Mouse (Mus musculus): ENCODE measurements around the gene Kcnma1. TPM values are rescaled to one million over a fixed set of nuclear protein-coding genes. Genes with fewer than 3 reads are reported as not detected.

Gene Kcnma1
- polyA plus RNA-seq, 1 experiment from 2014 or later = 0.04 TPM

DNA sequence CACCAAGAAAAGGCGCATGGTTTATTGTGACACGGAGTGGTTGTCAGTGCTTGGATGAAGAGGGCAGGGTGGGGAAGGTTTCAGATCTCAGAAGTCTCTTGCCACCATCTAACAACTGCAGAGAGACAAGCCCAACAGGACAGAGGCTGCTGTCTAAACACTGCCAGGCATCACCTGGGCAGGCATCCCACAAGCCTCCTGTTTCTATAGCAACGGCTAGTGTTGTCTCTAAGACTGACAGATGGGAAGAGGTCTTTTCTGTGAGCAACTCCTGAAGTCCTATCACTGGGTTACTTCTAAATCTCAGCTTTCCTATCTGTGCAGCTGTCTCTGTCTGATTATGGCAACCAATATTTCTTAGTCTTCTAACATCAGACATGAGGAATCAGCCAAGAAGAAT, 196.7 kb downstream of the Kcnma1 start:
- H3K4me3 ChIP-seq (ENCODE audit: low read depth, low read length) = no peak overlapping the region
- H3K36me3 ChIP-seq (replicated peaks; ENCODE audit: insufficient read depth, low read length) = no peaks in the 10 kb centered on the region
- DNase-seq (no peak), ATAC-seq (no peak)
- TF ChIP-seq CTCF (IDR thresholded peaks at IDR 0.05; ENCODE audit: low read depth) (no peak), EP300 (IDR thresholded peaks at IDR 0.05; ENCODE audit: low read depth) (no peak)
- no peaks in the 10 kb centered on the region for H3K27me3 ChIP-seq (ENCODE audit: insufficient read depth, low read length)
- H3K27ac ChIP-seq (ENCODE audit: low read depth) = no peak overlapping the region
- no peak overlapping the region for H3K4me2 ChIP-seq (ENCODE audit: low read depth, low read length)
- no peaks in the 10 kb centered on the region for H3K9me3 ChIP-seq (ENCODE audit: low read length)
- H3K9ac ChIP-seq (replicated peaks) = no peak overlapping the region
- 76% methylated on average over 3 of the region's 3 CpGs for WGBS (ENCODE audit: insufficient replicate concordance)
- no peaks in the 10 kb centered on the region for H3K4me1 ChIP-seq (ENCODE audit: insufficient read depth)

DNA sequence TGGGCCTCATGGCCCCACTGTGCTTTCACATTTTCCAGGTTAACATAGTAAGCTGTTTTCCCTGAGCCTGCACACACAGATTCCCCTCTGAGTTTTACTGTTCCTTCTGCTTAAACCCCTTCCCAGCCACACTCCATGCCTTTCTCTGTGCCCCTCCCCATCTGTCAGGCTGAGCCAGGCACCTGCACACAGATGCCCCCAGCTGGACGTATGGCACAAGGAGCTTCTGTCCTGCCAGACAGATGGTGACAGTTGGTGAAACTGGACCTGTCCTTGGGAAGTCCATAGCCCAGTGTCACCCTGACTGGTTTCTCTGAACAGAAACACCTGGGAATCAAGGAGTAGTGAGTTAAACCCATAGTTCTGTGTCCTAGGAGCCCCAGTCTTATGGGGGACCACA, 204.2 kb downstream of the Kcnma1 start:
- no peak for ATAC-seq
- Histone ChIP-seq H3K27me3 (ENCODE audit: insufficient read depth, low read length) (no peaks in the 10 kb centered on the region), H3K4me3 (ENCODE audit: low read depth, low read length) (no peak overlapping the region), H3K4me2 (ENCODE audit: low read depth, low read length) (no peak overlapping the region), H3K9me3 (ENCODE audit: low read length) (no peaks in the 10 kb centered on the region), H3K36me3 (replicated peaks; ENCODE audit: insufficient read depth, low read length) (no peaks in the 10 kb centered on the region), H3K27ac (ENCODE audit: low read depth) (no peak overlapping the region), H3K9ac (replicated peaks) (no peak overlapping the region), H3K4me1 (ENCODE audit: insufficient read depth) (no peaks in the 10 kb centered on the region)
- 39% methylated on average over 1 of the region's 1 CpGs for WGBS (ENCODE audit: insufficient replicate concordance)
- TF ChIP-seq EP300 (IDR thresholded peaks at IDR 0.05; ENCODE audit: low read depth) (no peak), CTCF (IDR thresholded peaks at IDR 0.05; ENCODE audit: low read depth) (no peak)
- no peak for DNase-seq

DNA sequence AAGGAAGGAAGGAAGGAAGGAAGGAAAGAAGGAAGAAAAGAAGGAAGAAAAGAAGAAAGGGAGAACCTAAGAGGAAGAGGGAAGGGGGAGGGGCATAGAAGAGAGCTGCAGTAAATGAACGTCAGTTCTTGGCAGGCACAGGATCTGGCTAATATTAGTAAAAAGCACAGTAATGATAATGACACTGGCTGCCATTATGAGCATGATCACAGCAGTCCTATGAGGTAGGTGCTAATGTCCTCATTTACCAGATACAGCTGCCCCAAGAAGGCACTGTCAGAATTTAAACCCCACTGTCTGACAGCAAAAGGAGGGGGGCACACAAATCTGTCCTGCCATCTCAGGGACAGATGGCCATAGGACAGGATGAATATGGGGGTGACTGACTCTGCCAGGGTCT, 205.2 kb downstream of the Kcnma1 start:
- H3K4me3 ChIP-seq (ENCODE audit: low read depth, low read length) = no peak overlapping the region
- H3K27me3 ChIP-seq (ENCODE audit: insufficient read depth, low read length) = no peaks in the 10 kb centered on the region
- H3K4me2 ChIP-seq (ENCODE audit: low read depth, low read length) = no peak overlapping the region
- H3K4me1 ChIP-seq (ENCODE audit: insufficient read depth) = no peaks in the 10 kb centered on the region
- DNase-seq (no peak), ATAC-seq (no peak)
- H3K36me3 ChIP-seq (replicated peaks; ENCODE audit: insufficient read depth, low read length) = no peaks in the 10 kb centered on the region
- no peak overlapping the region for H3K9ac ChIP-seq (replicated peaks)
- no peak for TF ChIP-seq EP300 (IDR thresholded peaks at IDR 0.05; ENCODE audit: low read depth)
- no peak for TF ChIP-seq CTCF (IDR thresholded peaks at IDR 0.05; ENCODE audit: low read depth)
- no peaks in the 10 kb centered on the region for H3K9me3 ChIP-seq (ENCODE audit: low read length)
- no peak overlapping the region for H3K27ac ChIP-seq (ENCODE audit: low read depth)
- 52% methylated on average over 1 of the region's 1 CpGs for WGBS (ENCODE audit: insufficient replicate concordance)

DNA sequence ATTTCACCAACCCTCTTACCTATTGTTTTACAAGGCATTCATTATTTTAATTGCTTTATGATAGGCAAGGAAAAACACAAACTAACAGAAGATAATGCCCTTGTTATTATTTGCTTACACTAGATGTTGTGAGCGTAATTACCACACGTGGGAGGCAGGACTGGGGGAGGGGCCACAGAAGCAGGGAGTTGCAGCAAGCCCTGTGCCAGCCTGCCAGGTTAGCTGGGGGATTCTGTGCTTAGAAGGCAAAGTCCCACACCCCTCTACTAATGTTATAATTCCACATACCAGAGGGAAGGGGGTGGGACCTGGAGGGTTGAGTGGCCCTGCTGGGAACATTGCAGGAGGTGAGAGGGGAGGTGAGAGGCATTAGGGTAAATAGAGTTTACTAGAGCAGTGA, 207.9 kb downstream of the Kcnma1 start:
- H3K9ac ChIP-seq (replicated peaks) = no peak overlapping the region
- WGBS (ENCODE audit: insufficient replicate concordance) = 32% methylated on average over 2 of the region's 2 CpGs
- TF ChIP-seq CTCF (IDR thresholded peaks at IDR 0.05; ENCODE audit: low read depth) (no peak), EP300 (IDR thresholded peaks at IDR 0.05; ENCODE audit: low read depth) (no peak)
- no peak overlapping the region for H3K27ac ChIP-seq (ENCODE audit: low read depth)
- ATAC-seq = no peak
- no peak overlapping the region for H3K4me3 ChIP-seq (ENCODE audit: low read depth, low read length)
- no peaks in the 10 kb centered on the region for H3K9me3 ChIP-seq (ENCODE audit: low read length)
- H3K4me1 ChIP-seq (ENCODE audit: insufficient read depth) = no peaks in the 10 kb centered on the region
- no peaks in the 10 kb centered on the region for H3K36me3 ChIP-seq (replicated peaks; ENCODE audit: insufficient read depth, low read length)
- DNase-seq = no peak
- no peak overlapping the region for H3K4me2 ChIP-seq (ENCODE audit: low read depth, low read length)
- H3K27me3 ChIP-seq (ENCODE audit: insufficient read depth, low read length) = no peaks in the 10 kb centered on the region

DNA sequence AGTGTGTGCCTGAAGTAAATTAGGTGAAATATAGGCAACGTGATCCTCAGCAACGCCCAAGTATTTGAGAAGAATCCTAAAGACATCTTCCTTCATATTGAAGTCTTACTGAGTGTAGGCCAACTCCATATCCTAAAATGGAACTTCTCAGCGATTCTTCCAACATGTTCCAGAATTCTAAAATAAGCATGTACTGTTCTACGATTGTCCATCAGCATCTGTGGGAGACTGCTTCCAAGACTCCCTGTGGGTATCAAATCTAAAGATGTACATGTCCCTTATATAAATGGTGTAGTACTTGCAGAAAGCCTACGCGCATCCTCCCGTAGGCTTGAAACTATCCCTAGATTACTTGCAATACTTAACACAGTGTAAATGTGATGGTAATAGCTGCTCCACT, 217.4 kb downstream of the Kcnma1 start:
- no peak for DNase-seq
- ATAC-seq = no peak
- no peaks in the 10 kb centered on the region for H3K9me3 ChIP-seq (ENCODE audit: low read length)
- no peak overlapping the region for H3K27ac ChIP-seq (ENCODE audit: low read depth)
- TF ChIP-seq EP300 (IDR thresholded peaks at IDR 0.05; ENCODE audit: low read depth) (no peak), CTCF (IDR thresholded peaks at IDR 0.05; ENCODE audit: low read depth) (no peak)
- no peak overlapping the region for H3K4me3 ChIP-seq (ENCODE audit: low read depth, low read length)
- no peaks in the 10 kb centered on the region for H3K27me3 ChIP-seq (ENCODE audit: insufficient read depth, low read length)
- H3K9ac ChIP-seq (replicated peaks) = no peak overlapping the region
- H3K36me3 ChIP-seq (replicated peaks; ENCODE audit: insufficient read depth, low read length) = no peaks in the 10 kb centered on the region
- no peaks in the 10 kb centered on the region for H3K4me1 ChIP-seq (ENCODE audit: insufficient read depth)
- WGBS (ENCODE audit: insufficient replicate concordance) = 85% methylated on average over 7 of the region's 7 CpGs
- no peak overlapping the region for H3K4me2 ChIP-seq (ENCODE audit: low read depth, low read length)

DNA sequence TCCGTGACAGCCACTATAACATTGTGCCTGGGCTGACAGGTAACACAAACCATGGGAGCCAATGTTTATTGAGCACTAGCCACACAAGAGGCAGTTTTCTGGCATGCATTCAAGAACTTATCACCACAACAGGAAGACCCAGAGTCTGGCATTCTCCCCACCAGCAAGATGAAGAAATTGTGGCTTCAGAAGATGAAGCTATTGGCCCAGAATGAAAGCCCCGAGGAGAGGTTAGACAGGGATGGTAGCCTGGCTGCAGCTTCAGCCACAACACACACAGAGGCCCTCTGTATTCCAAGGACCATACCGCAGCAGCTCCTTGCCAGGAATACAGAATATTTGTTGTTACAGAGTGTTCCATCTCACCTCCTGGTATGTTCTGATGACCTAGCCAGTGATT, 221.6 kb downstream of the Kcnma1 start:
- no peak for ATAC-seq
- no peaks in the 10 kb centered on the region for H3K27me3 ChIP-seq (ENCODE audit: insufficient read depth, low read length)
- H3K9ac ChIP-seq (replicated peaks) = no peak overlapping the region
- TF ChIP-seq CTCF (IDR thresholded peaks at IDR 0.05; ENCODE audit: low read depth) (no peak), EP300 (IDR thresholded peaks at IDR 0.05; ENCODE audit: low read depth) (no peak)
- WGBS (ENCODE audit: insufficient replicate concordance) = 60% methylated on average over 3 of the region's 3 CpGs
- no peaks in the 10 kb centered on the region for H3K9me3 ChIP-seq (ENCODE audit: low read length)
- no peak for DNase-seq
- no peak overlapping the region for H3K27ac ChIP-seq (ENCODE audit: low read depth)
- no peaks in the 10 kb centered on the region for H3K4me1 ChIP-seq (ENCODE audit: insufficient read depth)
- no peak overlapping the region for H3K4me3 ChIP-seq (ENCODE audit: low read depth, low read length)
- no peaks in the 10 kb centered on the region for H3K36me3 ChIP-seq (replicated peaks; ENCODE audit: insufficient read depth, low read length)
- no peak overlapping the region for H3K4me2 ChIP-seq (ENCODE audit: low read depth, low read length)

DNA sequence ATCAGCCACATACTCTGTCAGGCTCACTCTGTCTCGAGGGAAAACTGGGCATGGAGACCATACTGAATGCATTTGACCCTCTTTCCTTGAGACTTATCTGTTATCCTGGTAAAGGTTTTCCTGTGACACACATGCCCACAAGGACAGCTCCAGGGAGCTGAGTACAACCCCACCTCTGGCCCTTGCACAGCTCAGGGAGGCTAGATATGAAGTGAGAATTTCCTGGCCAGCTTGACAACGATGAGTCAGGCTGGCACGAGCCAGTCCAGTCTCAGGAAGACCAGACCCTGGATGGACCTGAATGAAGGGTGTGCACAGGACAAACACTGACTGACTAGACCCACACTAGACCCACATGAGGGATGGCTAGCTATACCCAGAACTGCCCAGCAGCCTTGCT, 222.2 kb downstream of the Kcnma1 start:
- no peaks in the 10 kb centered on the region for H3K4me1 ChIP-seq (ENCODE audit: insufficient read depth)
- no peak for TF ChIP-seq EP300 (IDR thresholded peaks at IDR 0.05; ENCODE audit: low read depth)
- TF ChIP-seq CTCF (IDR thresholded peaks at IDR 0.05; ENCODE audit: low read depth) = no peak
- no peaks in the 10 kb centered on the region for H3K9me3 ChIP-seq (ENCODE audit: low read length)
- no peaks in the 10 kb centered on the region for H3K27me3 ChIP-seq (ENCODE audit: insufficient read depth, low read length)
- no peak for ATAC-seq
- H3K27ac ChIP-seq (ENCODE audit: low read depth) = no peak overlapping the region
- H3K36me3 ChIP-seq (replicated peaks; ENCODE audit: insufficient read depth, low read length) = no peaks in the 10 kb centered on the region
- no peak for DNase-seq
- 44% methylated on average over 3 of the region's 3 CpGs for WGBS (ENCODE audit: insufficient replicate concordance)
- no peak overlapping the region for H3K4me2 ChIP-seq (ENCODE audit: low read depth, low read length)
- no peak overlapping the region for H3K4me3 ChIP-seq (ENCODE audit: low read depth, low read length)
- H3K9ac ChIP-seq (replicated peaks) = no peak overlapping the region
